Mouse (Mus musculus): ENCODE data around the gene Anapc11. TPM values are rescaled to one million over a fixed set of nuclear protein-coding genes. Genes with fewer than 3 reads are reported as not detected.
A peak's percentile ranks its signal among the peaks of the same experiment; 100 is the strongest.

Gene Anapc11
- polyA plus RNA-seq, 1 experiment from 2014 or later: 178 TPM

- peaks cover 30% of the 10 kb centered on the region for H3K36me3 ChIP-seq
- H3K4me3 ChIP-seq (replicated peaks): no peak overlapping the region
- no peak overlapping the region for H3K27ac ChIP-seq
- WGBS: 88% methylated on average over 10 of the region's 10 CpGs
- no peaks in the 10 kb centered on the region for H3K27me3 ChIP-seq (replicated peaks)
- no peaks in the 10 kb centered on the region for H3K9me3 ChIP-seq
- H3K9ac ChIP-seq: no peak overlapping the region
- H3K4me2 ChIP-seq (replicated peaks): no peak overlapping the region
- ATAC-seq: no peak
- peaks cover 20% of the 10 kb centered on the region for H3K4me1 ChIP-seq (replicated peaks)
These were observed 15.3 kb downstream of the Anapc11 start for GRCm38 (mm10) chr11:120613481-120613972.

- H3K27ac ChIP-seq: no peak overlapping the region
- no peaks in the 10 kb centered on the region for H3K27me3 ChIP-seq (replicated peaks)
- H3K4me3 ChIP-seq (replicated peaks): no peak overlapping the region
- H3K9ac ChIP-seq: no peak overlapping the region
- H3K36me3 ChIP-seq: peaks cover 35% of the 10 kb centered on the region
- H3K4me2 ChIP-seq (replicated peaks): no peak overlapping the region
- no peak for ATAC-seq
- no peaks in the 10 kb centered on the region for H3K9me3 ChIP-seq
- peaks cover 16% of the 10 kb centered on the region for H3K4me1 ChIP-seq (replicated peaks)
- WGBS: 85% methylated on average over 8 of the region's 8 CpGs
These were observed 15.8 kb downstream of the Anapc11 start for GRCm38 (mm10) chr11:120613976-120614375.

- H3K27ac ChIP-seq: no peak overlapping the region
- H3K4me1 ChIP-seq (replicated peaks): peaks cover 11% of the 10 kb centered on the region
- 93% methylated on average over 6 of the region's 6 CpGs for WGBS
- H3K9ac ChIP-seq: 0 out of 2 replicates have a peak overlapping the region, but pooled peaks have one; percentile 39
- H3K4me2 ChIP-seq (replicated peaks): peak overlapping the region; percentile 74; the same call in 1 of the 2 replicates
- H3K4me3 ChIP-seq (replicated peaks): no peak overlapping the region
- H3K9me3 ChIP-seq: no peaks in the 10 kb centered on the region
- H3K36me3 ChIP-seq: peaks cover 40% of the 10 kb centered on the region
- no peaks in the 10 kb centered on the region for H3K27me3 ChIP-seq (replicated peaks)
- no peak for ATAC-seq
These were observed 16.9 kb downstream of the Anapc11 start for GRCm38 (mm10) chr11:120615167-120615566.

GRCm38 (mm10) chr11:120615606-120616203 lies 17.5 kb downstream of the Anapc11 start:
- Histone ChIP-seq H3K27ac (no peak overlapping the region), H3K4me3 (replicated peaks) (peak overlapping the region; percentile 12; the same call in 1 of the 2 replicates), H3K9me3 (no peaks in the 10 kb centered on the region), H3K9ac (peak overlapping the region; percentile 39; the same call in 1 of the 2 replicates), H3K4me2 (replicated peaks) (peak overlapping the region; percentile 74), H3K36me3 (peaks cover 45% of the 10 kb centered on the region), H3K4me1 (replicated peaks) (peaks cover 11% of the 10 kb centered on the region), H3K27me3 (replicated peaks) (no peaks in the 10 kb centered on the region)
- ATAC-seq: no peak
- 91% methylated on average over 11 of the region's 11 CpGs for WGBS

- Histone ChIP-seq H3K27ac (peak overlapping the region; percentile 87), H3K9ac (peak overlapping the region; percentile 79), H3K36me3 (peaks cover 37% of the 10 kb centered on the region), H3K9me3 (no peaks in the 10 kb centered on the region), H3K4me1 (replicated peaks) (peaks cover 11% of the 10 kb centered on the region), H3K4me2 (replicated peaks) (peak overlapping the region; percentile 74), H3K27me3 (replicated peaks) (no peaks in the 10 kb centered on the region), H3K4me3 (replicated peaks) (peak overlapping the region; percentile 82)
- WGBS: 34% methylated on average over 4 of the region's 4 CpGs
- peak; percentile 18 for ATAC-seq
These were observed 18.5 kb downstream of the Anapc11 start for GRCm38 (mm10) chr11:120616617-120617294.

GRCm38 (mm10) chr11:120617519-120618112 lies 19.4 kb downstream of the Anapc11 start, which contains the start of gene Pcyt2:
Pcyt2 (minus strand) TSS chr11:120617936.
- WGBS: under 1% methylated on average over 56 of the region's 56 CpGs
- Histone ChIP-seq H3K9me3 (no peaks in the 10 kb centered on the region), H3K36me3 (peaks cover 29% of the 10 kb centered on the region), H3K9ac (peak within 1 kb of the TSS; percentile 79), H3K27ac (peak within 1 kb of the TSS; percentile 87), H3K27me3 (replicated peaks) (no peaks in the 10 kb centered on the region), H3K4me1 (replicated peaks) (peaks cover 11% of the 10 kb centered on the region), H3K4me3 (replicated peaks) (peak within 1 kb of the TSS; percentile 82), H3K4me2 (replicated peaks) (peak within 1 kb of the TSS; percentile 74)
- peak; percentile 97 for ATAC-seq

GRCm38 (mm10) chr11:120618619-120619535 lies 20.7 kb downstream of the Anapc11 start:
- no peak overlapping the region for H3K4me2 ChIP-seq (replicated peaks)
- H3K27ac ChIP-seq: peak overlapping the region; percentile 66; the same call in 1 of the 2 replicates
- no peak for ATAC-seq
- peaks cover 14% of the 10 kb centered on the region for H3K4me1 ChIP-seq (replicated peaks)
- peaks cover 17% of the 10 kb centered on the region for H3K36me3 ChIP-seq
- H3K4me3 ChIP-seq (replicated peaks): no peak overlapping the region
- no peaks in the 10 kb centered on the region for H3K9me3 ChIP-seq
- no peak overlapping the region for H3K9ac ChIP-seq
- H3K27me3 ChIP-seq (replicated peaks): no peaks in the 10 kb centered on the region
- WGBS: 90% methylated on average over 25 of the region's 25 CpGs

GRCm38 (mm10) chr11:120620195-120620594 lies 22.0 kb downstream of the Anapc11 start:
- peaks cover 16% of the 10 kb centered on the region for H3K36me3 ChIP-seq
- 94% methylated on average over 14 of the region's 14 CpGs for WGBS
- ATAC-seq: no peak

GRCm38 (mm10) chr11:120622805-120623204 lies 24.6 kb downstream of the Anapc11 start:
- 89% methylated on average over 6 of the region's 6 CpGs for WGBS
- H3K36me3 ChIP-seq: peaks cover 20% of the 10 kb centered on the region
- no peak overlapping the region for H3K9ac ChIP-seq
- no peaks in the 10 kb centered on the region for H3K27me3 ChIP-seq (replicated peaks)
- no peak for ATAC-seq
- H3K27ac ChIP-seq: no peak overlapping the region
- H3K4me2 ChIP-seq (replicated peaks): no peak overlapping the region
- H3K9me3 ChIP-seq: no peaks in the 10 kb centered on the region
- peaks cover 16% of the 10 kb centered on the region for H3K4me1 ChIP-seq (replicated peaks)
- no peak overlapping the region for H3K4me3 ChIP-seq (replicated peaks)

More at GRCm38 (mm10) chr11:120620195-120620594, 22.0 kb downstream of the Anapc11 start:
- Histone ChIP-seq H3K27me3 (replicated peaks) (no peaks in the 10 kb centered on the region), H3K27ac (no peak overlapping the region), H3K9me3 (no peaks in the 10 kb centered on the region), H3K9ac (no peak overlapping the region), H3K4me2 (replicated peaks) (no peak overlapping the region), H3K4me3 (replicated peaks) (no peak overlapping the region), H3K4me1 (replicated peaks) (peaks cover 18% of the 10 kb centered on the region)

- Histone ChIP-seq H3K9me3 (no peaks in the 10 kb centered on the region), H3K4me1 (replicated peaks) (peaks cover 20% of the 10 kb centered on the region), H3K27me3 (replicated peaks) (no peaks in the 10 kb centered on the region), H3K4me2 (replicated peaks) (peak overlapping the region; percentile 93), H3K9ac (peak overlapping the region; percentile 78), H3K27ac (peak overlapping the region; percentile 85), H3K4me3 (replicated peaks) (peak overlapping the region; percentile 93), H3K36me3 (peaks cover 19% of the 10 kb centered on the region)
- peak; percentile 82 for ATAC-seq
- WGBS: 12% methylated on average over 30 of the region's 30 CpGs
These were observed 25.9 kb downstream of the Anapc11 start for GRCm38 (mm10) chr11:120623961-120624679.

- Histone ChIP-seq H3K4me2 (replicated peaks) (peak overlapping the region; percentile 93), H3K36me3 (peaks cover 22% of the 10 kb centered on the region), H3K9me3 (no peaks in the 10 kb centered on the region), H3K27me3 (replicated peaks) (no peaks in the 10 kb centered on the region), H3K9ac (peak overlapping the region; percentile 78), H3K4me1 (replicated peaks) (peaks cover 25% of the 10 kb centered on the region), H3K4me3 (replicated peaks) (peak overlapping the region; percentile 93), H3K27ac (peak overlapping the region; percentile 85)
- peak; percentile 85 for ATAC-seq
- under 1% methylated on average over 53 of the region's 53 CpGs for WGBS
These were observed 26.5 kb downstream of the Anapc11 start for GRCm38 (mm10) chr11:120624680-120625111.

Measured in intestine, embryonic 15.5 days (tissue).